Mouse (Mus musculus) thymus, adult 2 months (tissue): ENCODE measurements around the gene Mlph.

Source experiments
- CTCF ChIP-seq: fragments of 200-500 bp; IDR thresholded peaks from 2 replicates; pipeline ENCODE4 v1.5.1; 2012; ENCODE audit warnings: mild to moderate bottlenecking, control low read depth, low read length, moderate library complexity, borderline replicate concordance; ENCODE audit not compliant: control insufficient read depth, poor library complexity, insufficient read depth; ENCODE audit errors: extremely low read depth
- POLR2A ChIP-seq: fragments of 200-500 bp; IDR thresholded peaks from 2 replicates; pipeline ENCODE4 v1.6.1; 2012; ENCODE audit warnings: mild to moderate bottlenecking, low read length, control low read depth, moderate library complexity; ENCODE audit not compliant: control insufficient read depth, poor library complexity, insufficient read depth; ENCODE audit errors: extremely low read depth

GRCm38 (mm10) chr1:90967583-90967982, 52.7 kb downstream of the Mlph start:
- no peak for TF ChIP-seq CTCF
- no peak for TF ChIP-seq POLR2A
